In the genomic region with DNA sequence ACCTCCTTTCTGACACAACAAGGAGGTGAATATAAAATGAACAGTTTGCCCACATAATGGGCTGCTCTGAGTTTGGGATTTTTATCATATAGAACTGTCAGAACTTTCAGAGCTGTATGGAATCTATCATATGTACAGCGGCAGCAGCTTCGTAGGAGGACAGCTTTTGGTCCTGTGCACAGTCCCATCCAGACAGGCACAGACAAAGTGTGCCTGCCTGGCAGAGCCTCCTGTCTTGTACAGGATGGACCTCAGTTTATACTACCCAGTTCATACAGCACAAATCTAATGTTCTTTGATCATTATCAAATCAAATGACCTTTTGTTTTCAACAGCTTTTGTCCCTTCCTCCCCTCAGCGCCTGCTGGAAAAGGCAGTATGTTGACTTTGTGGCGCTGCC, we compare ENCODE assay signal across 11 mouse cellular contexts.
DNase-seq lines count a peak whose midpoint lies in the region; ATAC-seq and TF ChIP-seq lines count a peak whose summit lies in the region.
"Had no signal": no experiment of that assay in that cellular context is flagged by ENCODE, and none has a peak within 500 bp of the region (broad histone marks: within the 10 kb centered on the region; RNA-seq: fewer than 3 reads in every experiment).

No protein-coding gene starts in this region.

- DNase-seq in cerebellum, adult 9-10 months = no peak
- no peak for DNase-seq in hindbrain, embryonic 10.5 days (ENCODE audit: low spot score)
- peak; percentile 33 for DNase-seq in midbrain, embryonic 14.5 days
- DNase-seq in midbrain, postnatal 0 days (ENCODE audit: low spot score) = no peak
- no peak for DNase-seq in c-Kit-positive CD71-positive TER-119-positive erythroid progenitor cells, embryonic 14.5 days (ENCODE audit: low spot score)
- DNase-seq in frontal cortex, adult 2 months (ENCODE audit: extremely low spot score in 1 of 2, low spot score in 1 of 2) = no peak
- DNase-seq: kidney, adult 9 months; liver, embryonic 13.5 days had no signal

- peak overlapping the region; percentile 60; the same call in 1 of the 2 replicates for H3K27ac ChIP-seq in hindbrain, embryonic 12.5 days
- H3K27ac ChIP-seq in hindbrain, embryonic 10.5 days = no peak overlapping the region
- no peak overlapping the region for H3K27ac ChIP-seq in midbrain, embryonic 14.5 days (replicated peaks; ENCODE audit: low read depth, low read length)
- no peak overlapping the region; the same call in 1 of the 2 replicates for H3K27ac ChIP-seq in midbrain, postnatal 0 days (ENCODE audit: low read depth, low read length)
- H3K27ac ChIP-seq: liver, embryonic 13.5 days had no signal

- no peak overlapping the region for H3K9ac ChIP-seq in hindbrain, embryonic 12.5 days
- H3K9ac ChIP-seq in midbrain, embryonic 14.5 days (replicated peaks; ENCODE audit: low read length) = no peak overlapping the region
- no peak overlapping the region for H3K9ac ChIP-seq in midbrain, postnatal 0 days (replicated peaks; ENCODE audit: low read length, poor library complexity, severe bottlenecking)
- H3K9ac ChIP-seq: liver, embryonic 13.5 days had no signal

- TF ChIP-seq CTCF in midbrain, postnatal 0 days (IDR thresholded peaks at IDR 0.05) = no peak

- peaks cover 24% of the 10 kb centered on the region for H3K4me1 ChIP-seq in hindbrain, embryonic 12.5 days
- peaks cover 24% of the 10 kb centered on the region for H3K4me1 ChIP-seq in hindbrain, embryonic 10.5 days (replicated peaks)
- peaks cover 20% of the 10 kb centered on the region for H3K4me1 ChIP-seq in midbrain, embryonic 14.5 days (ENCODE audit: control insufficient read depth, insufficient read depth, low read length)
- peaks cover 12% of the 10 kb centered on the region; the same call in 1 of the 2 replicates for H3K4me1 ChIP-seq in midbrain, postnatal 0 days (ENCODE audit: insufficient read depth, low read length)
- H3K4me1 ChIP-seq: liver, embryonic 13.5 days had no signal

- H3K4me2 ChIP-seq in hindbrain, embryonic 12.5 days (replicated peaks) = no peak overlapping the region
- no peak overlapping the region for H3K4me2 ChIP-seq in midbrain, embryonic 14.5 days (ENCODE audit: low read length)
- no peak overlapping the region for H3K4me2 ChIP-seq in midbrain, postnatal 0 days (ENCODE audit: low read depth, low read length, poor library complexity, severe bottlenecking)
- H3K4me2 ChIP-seq: liver, embryonic 13.5 days had no signal

- H3K36me3 ChIP-seq in hindbrain, embryonic 12.5 days = no peaks in the 10 kb centered on the region
- H3K36me3 ChIP-seq in hindbrain, embryonic 10.5 days = no peaks in the 10 kb centered on the region
- no peaks in the 10 kb centered on the region for H3K36me3 ChIP-seq in midbrain, embryonic 14.5 days (ENCODE audit: control insufficient read depth, insufficient read depth, low read length)
- no peaks in the 10 kb centered on the region for H3K36me3 ChIP-seq in midbrain, postnatal 0 days (ENCODE audit: insufficient read depth, low read length)
- H3K36me3 ChIP-seq: liver, embryonic 13.5 days had no signal

- no peak overlapping the region for H3K4me3 ChIP-seq in hindbrain, embryonic 12.5 days
- H3K4me3 ChIP-seq in hindbrain, embryonic 10.5 days = no peak overlapping the region
- no peak overlapping the region for H3K4me3 ChIP-seq in midbrain, embryonic 14.5 days (replicated peaks; ENCODE audit: low read depth, low read length)
- H3K4me3 ChIP-seq in midbrain, postnatal 0 days (ENCODE audit: low read depth, low read length) = no peak overlapping the region
- H3K4me3 ChIP-seq: liver, embryonic 13.5 days had no signal

- no peaks in the 10 kb centered on the region for H3K9me3 ChIP-seq in hindbrain, embryonic 12.5 days (replicated peaks)
- H3K9me3 ChIP-seq in hindbrain, embryonic 10.5 days = no peaks in the 10 kb centered on the region
- H3K9me3 ChIP-seq in midbrain, embryonic 14.5 days (ENCODE audit: control insufficient read depth, low read length) = no peaks in the 10 kb centered on the region
- H3K9me3 ChIP-seq in midbrain, postnatal 0 days (ENCODE audit: low read length) = no peaks in the 10 kb centered on the region
- H3K9me3 ChIP-seq: liver, embryonic 13.5 days had no signal

- 55% methylated on average over 4 of the region's 4 CpGs for WGBS in hindbrain, embryonic 12.5 days
- WGBS in hindbrain, embryonic 10.5 days = 73% methylated on average over 4 of the region's 4 CpGs
- 71% methylated on average over 4 of the region's 4 CpGs for WGBS in midbrain, embryonic 14.5 days
- 78% methylated on average over 4 of the region's 4 CpGs for WGBS in midbrain, postnatal 0 days

- ATAC-seq in cerebellum, adult (ENCODE audit: insufficient number of reproducible peaks, low FRiP score, low TSS enrichment) = peak; percentile 10; the same call in 1 of the 2 replicates
- peak; percentile 41; the same call in 1 of the 2 replicates for ATAC-seq in hindbrain, embryonic 12.5 days (ENCODE audit: low FRiP score)
- ATAC-seq in midbrain, embryonic 14.5 days (ENCODE audit: low FRiP score, low TSS enrichment) = no peak
- ATAC-seq in midbrain, postnatal 0 days (ENCODE audit: low FRiP score) = no peak
- ATAC-seq: Patski had no signal

- peaks cover 4% of the 10 kb centered on the region; the same call in 1 of the 2 replicates for H3K27me3 ChIP-seq in hindbrain, embryonic 12.5 days
- H3K27me3 ChIP-seq in hindbrain, embryonic 10.5 days (ENCODE audit: insufficient read depth, poor library complexity, severe bottlenecking) = peaks cover 7% of the 10 kb centered on the region
- no peaks in the 10 kb centered on the region for H3K27me3 ChIP-seq in midbrain, embryonic 14.5 days (ENCODE audit: control insufficient read depth, insufficient read depth, low read length)
- no peaks in the 10 kb centered on the region for H3K27me3 ChIP-seq in midbrain, postnatal 0 days (ENCODE audit: insufficient read depth, low read length)
- H3K27me3 ChIP-seq: liver, embryonic 13.5 days; Patski had no signal

Comparison
In these comparisons a context has a peak if more than half of its experiments do, and no peak if none do; other contexts are left out.
1. ATAC-seq: peak in cerebellum, adult (single experiment) and hindbrain, embryonic 12.5 days (single experiment); none in midbrain, embryonic 14.5 days (single experiment) and midbrain, postnatal 0 days (single experiment).